Mouse (Mus musculus): ENCODE measurements around the gene Afg1l. TPM values are rescaled to one million over a fixed set of nuclear protein-coding genes. Genes with fewer than 3 reads are reported as not detected.
A peak's percentile ranks its signal among the peaks of the same experiment; 100 is the strongest.

Afg1l gene
- polyA plus RNA-seq, 1 experiment from 2014 or later = 5.9 TPM

DNA sequence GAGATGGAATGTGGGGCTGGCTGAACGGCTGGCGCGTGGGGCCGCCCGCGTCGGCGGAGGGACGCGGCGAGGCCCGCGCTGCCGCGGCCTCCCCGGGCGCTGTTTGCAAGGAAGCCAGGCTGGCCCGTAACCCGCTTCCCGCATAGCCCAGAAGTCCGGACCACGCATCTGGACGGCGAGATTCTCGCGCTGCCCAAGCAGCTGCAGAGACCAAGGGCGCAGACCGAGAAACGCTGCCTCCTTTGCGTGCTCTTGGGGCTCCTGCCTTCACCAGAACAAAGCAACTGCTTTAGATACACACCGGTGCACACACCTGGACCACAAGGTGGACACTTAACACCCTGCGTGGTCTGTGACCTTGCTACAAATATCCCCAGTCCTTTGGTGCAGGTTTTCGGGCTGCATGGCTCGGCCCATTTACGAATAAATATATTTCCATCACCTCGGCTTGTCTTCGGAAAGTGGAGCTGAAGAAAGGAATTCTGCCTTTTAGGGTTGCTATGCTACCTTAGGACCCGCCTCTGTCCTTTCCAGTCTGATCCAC lies 200.0 kb downstream of the Afg1l start:
- H3K4me3 ChIP-seq = peak overlapping the region; percentile 75
- no peaks in the 10 kb centered on the region for H3K9me3 ChIP-seq
- H3K4me1 ChIP-seq = peaks cover 27% of the 10 kb centered on the region
- H3K27ac ChIP-seq = peak overlapping the region; percentile 100
- H3K4me2 ChIP-seq = peak overlapping the region; percentile 97
- ATAC-seq (ENCODE audit: insufficient number of reproducible peaks, low FRiP score, low TSS enrichment, low read depth) = no peak
- no peaks in the 10 kb centered on the region for H3K36me3 ChIP-seq
- peak overlapping the region; percentile 78 for H3K9ac ChIP-seq
- no peaks in the 10 kb centered on the region for H3K27me3 ChIP-seq
- 1% methylated on average over 38 of the region's 38 CpGs for WGBS

DNA sequence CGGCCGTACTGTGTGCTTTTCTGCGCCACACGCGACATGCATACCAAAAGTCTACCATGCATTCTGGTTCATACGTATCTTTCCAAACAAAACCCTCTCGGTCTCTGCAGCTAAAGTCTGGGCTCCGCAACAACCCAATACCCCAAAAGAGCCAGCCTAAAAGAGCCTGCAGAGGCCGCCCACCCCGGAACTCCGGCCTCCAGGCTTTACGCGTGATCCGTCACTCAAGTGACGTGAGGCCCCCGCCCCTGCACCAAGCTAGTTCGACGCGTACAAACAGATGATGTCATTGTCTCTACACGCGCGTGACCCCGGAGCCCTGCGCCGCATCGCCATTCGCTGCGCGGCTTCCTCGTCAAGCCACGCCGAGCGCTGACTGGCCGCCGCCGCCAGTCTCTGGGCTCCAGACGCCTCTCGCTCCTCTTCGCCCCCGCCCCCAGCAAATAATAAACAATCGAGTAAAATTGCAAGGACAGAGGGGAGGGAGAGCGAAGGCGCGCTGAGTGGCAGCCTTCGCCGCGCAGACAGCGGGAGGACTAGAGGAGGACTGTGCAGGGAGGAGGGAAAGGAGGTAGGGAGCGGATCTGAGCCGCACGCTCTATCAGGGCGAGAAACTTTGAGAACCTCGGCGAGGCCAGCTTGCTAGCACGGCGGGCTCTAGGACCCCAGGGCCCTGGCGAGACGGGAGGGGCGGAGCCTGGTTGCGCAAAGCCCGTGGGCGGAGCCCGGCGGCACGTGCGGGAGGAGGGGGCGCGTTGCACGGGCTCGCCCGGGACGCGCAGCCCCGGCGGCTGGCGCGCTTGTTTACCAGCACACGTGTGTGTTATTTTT lies 200.7 kb downstream of the Afg1l start:
- Histone ChIP-seq H3K4me1 (peaks cover 28% of the 10 kb centered on the region), H3K27ac (peak overlapping the region; percentile 100), H3K4me3 (peak overlapping the region; percentile 75), H3K4me2 (peak overlapping the region; percentile 97), H3K9ac (peak overlapping the region; percentile 78), H3K27me3 (no peaks in the 10 kb centered on the region), H3K9me3 (no peaks in the 10 kb centered on the region), H3K36me3 (no peaks in the 10 kb centered on the region)
- ATAC-seq (ENCODE audit: insufficient number of reproducible peaks, low FRiP score, low TSS enrichment, low read depth) = peak; percentile 93
- under 1% methylated on average over 75 of the region's 78 CpGs for WGBS

DNA sequence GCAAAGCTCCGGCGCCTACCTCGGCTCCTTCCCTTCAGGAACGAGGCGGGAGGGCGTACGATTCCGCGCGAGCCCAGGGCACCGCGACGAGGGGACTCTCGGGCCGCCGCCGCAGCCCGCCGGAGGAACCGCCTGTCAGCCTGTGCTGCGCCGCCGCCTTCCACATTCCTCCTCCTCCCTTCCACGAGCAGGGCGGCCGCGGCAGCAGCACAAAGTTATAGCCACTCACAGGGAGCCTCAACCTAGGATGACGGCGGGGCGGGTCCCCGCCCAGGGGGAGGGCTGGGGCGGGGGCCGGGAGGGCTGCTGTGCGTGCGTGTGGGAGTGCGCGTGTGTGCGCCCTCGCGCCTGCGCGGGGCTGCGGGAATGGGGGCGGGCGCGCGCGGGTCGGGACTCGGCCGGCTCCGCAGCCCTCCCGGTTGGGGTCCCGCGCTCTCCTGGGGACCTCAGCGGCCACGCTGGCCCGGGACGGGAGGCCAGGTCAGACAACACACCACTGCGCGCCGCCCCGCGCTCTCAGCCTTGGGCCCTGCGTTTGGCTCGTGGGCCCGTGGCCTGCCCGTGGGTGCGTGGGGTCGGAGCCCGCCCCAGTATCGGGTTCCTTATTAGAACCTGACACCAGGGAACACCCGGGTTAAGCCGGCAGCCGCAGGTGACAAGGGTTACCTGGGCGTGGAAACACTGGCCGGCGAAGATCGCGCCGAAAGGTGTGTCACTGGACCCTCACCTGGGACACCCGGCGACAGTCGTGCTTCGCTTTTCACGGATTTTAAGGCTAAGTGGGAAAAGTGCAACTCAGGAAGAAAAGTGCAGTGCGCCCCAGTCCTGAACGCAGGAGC lies 201.6 kb downstream of the Afg1l start, which contains the start of gene Foxo3:
Foxo3 (minus strand) TSS at position 249 of the 839 bp plus-strand sequence.
- peaks cover 33% of the 10 kb centered on the region for H3K4me1 ChIP-seq
- H3K27me3 ChIP-seq = no peaks in the 10 kb centered on the region
- peak within 1 kb of the TSS; percentile 76 for H3K9ac ChIP-seq
- under 1% methylated on average over 71 of the region's 88 CpGs for WGBS
- no peaks in the 10 kb centered on the region for H3K36me3 ChIP-seq
- peak; percentile 81 for ATAC-seq (ENCODE audit: insufficient number of reproducible peaks, low FRiP score, low TSS enrichment, low read depth)
- peak within 1 kb of the TSS; percentile 75 for H3K4me3 ChIP-seq
- peak within 1 kb of the TSS; percentile 100 for H3K27ac ChIP-seq
- peak within 1 kb of the TSS; percentile 97 for H3K4me2 ChIP-seq
- no peaks in the 10 kb centered on the region for H3K9me3 ChIP-seq

DNA sequence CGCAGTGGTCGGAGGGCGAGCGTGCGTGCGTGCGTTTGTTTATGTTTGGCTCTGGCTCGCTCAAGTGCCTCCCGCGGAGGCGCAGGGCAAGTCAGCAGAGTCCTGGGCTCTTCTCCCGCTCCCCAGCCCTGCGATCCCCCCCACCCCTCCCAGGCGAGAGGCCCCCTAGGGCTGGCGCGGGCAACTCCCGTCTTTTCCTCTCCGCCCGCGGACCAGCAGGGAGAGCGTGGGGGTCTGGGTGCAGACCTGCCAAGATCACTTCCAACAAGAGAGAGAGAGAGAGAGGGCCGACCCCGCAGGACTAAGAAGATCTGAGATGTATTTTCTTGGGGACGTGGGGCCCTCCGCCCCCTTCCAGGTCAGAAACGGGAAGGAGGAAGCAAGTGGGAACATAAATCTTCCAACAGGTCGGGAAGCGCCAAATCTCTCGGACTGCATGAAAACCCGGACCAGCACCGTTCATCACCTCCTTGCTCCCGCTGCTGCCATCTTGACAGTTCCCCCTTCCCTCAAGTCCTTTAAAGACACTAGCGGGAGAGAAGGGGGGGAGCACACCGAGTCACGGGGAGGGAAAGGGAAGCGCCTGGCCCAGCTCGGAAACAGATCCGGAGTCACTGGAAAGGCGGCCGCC lies 202.4 kb downstream of the Afg1l start:
- WGBS = 0% methylated on average over 38 of the region's 40 CpGs
- ATAC-seq (ENCODE audit: insufficient number of reproducible peaks, low FRiP score, low TSS enrichment, low read depth) = no peak

DNA sequence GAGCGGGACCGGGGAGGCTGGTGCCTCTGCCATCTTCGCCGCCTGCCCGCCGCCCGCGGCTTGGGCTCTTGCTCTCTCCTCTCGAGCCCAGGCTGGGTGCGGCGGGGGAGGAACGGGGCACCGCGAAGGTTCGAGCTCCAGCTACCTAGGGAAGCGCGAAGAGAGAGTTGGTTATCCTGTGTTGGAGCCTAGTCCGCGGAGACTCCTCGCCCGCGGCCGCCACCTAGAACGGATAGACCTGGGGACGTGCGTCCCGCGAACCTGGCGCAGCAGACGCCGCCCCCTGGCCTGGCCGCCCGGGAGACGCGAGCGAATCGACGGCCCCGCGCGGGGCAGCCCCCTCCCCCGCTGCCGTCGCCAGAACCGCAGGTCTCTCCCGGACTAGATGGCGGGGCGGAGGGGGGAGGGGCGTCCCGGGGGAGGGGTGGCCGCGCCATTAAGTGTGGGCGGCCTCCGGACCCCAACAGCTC lies 202.9 kb downstream of the Afg1l start:
- Histone ChIP-seq H3K36me3 (no peaks in the 10 kb centered on the region), H3K9me3 (no peaks in the 10 kb centered on the region), H3K27ac (peak overlapping the region; percentile 100), H3K27me3 (no peaks in the 10 kb centered on the region), H3K4me3 (peak overlapping the region; percentile 75), H3K4me1 (peaks cover 40% of the 10 kb centered on the region), H3K9ac (peak overlapping the region; percentile 65), H3K4me2 (peak overlapping the region; percentile 97)
- 0% methylated on average over 44 of the region's 54 CpGs for WGBS
- no peak for ATAC-seq (ENCODE audit: insufficient number of reproducible peaks, low FRiP score, low TSS enrichment, low read depth)

More for the DNA sequence above, 202.4 kb downstream of the Afg1l start:
- H3K27me3 ChIP-seq = no peaks in the 10 kb centered on the region
- H3K9me3 ChIP-seq = no peaks in the 10 kb centered on the region
- H3K4me3 ChIP-seq = peak overlapping the region; percentile 75
- H3K27ac ChIP-seq = peak overlapping the region; percentile 100
- H3K9ac ChIP-seq = peak overlapping the region; percentile 65
- peak overlapping the region; percentile 97 for H3K4me2 ChIP-seq
- peaks cover 40% of the 10 kb centered on the region for H3K4me1 ChIP-seq
- H3K36me3 ChIP-seq = no peaks in the 10 kb centered on the region

DNA sequence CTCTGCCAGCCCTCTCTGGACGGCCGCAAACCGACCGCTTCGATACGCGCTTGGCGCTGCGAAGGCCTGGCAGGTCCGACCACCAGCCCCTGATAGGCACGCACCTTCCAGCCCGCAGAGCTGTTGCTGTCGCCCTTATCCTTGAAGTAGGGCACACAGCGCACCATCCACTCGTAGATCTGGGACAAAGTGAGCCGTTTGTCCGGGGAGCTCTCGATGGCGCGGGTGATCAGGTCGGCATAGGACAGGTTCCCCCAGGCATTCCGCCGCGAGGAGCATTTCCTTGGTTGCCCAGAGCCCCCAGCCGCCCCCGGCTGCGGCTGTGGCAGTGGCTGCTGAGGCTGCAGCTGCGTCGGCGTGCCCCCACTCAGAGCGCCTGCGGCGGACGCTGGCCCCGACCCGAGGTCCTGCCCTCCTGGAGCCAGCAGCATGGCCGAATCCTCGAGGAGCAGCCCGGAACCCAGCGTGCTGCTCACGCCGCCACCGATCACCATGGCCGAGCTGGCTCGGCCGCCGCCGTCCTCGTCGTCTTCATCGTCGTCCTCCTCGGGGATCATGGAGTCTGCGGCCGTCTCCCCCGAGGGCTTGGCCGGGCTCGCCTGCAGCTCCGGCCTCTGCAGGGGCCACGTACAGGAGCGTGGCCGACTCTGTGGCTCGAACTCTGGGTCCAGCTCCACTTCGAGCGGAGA lies 203.5 kb downstream of the Afg1l start:
- no peaks in the 10 kb centered on the region for H3K9me3 ChIP-seq
- peaks cover 42% of the 10 kb centered on the region for H3K4me1 ChIP-seq

DNA sequence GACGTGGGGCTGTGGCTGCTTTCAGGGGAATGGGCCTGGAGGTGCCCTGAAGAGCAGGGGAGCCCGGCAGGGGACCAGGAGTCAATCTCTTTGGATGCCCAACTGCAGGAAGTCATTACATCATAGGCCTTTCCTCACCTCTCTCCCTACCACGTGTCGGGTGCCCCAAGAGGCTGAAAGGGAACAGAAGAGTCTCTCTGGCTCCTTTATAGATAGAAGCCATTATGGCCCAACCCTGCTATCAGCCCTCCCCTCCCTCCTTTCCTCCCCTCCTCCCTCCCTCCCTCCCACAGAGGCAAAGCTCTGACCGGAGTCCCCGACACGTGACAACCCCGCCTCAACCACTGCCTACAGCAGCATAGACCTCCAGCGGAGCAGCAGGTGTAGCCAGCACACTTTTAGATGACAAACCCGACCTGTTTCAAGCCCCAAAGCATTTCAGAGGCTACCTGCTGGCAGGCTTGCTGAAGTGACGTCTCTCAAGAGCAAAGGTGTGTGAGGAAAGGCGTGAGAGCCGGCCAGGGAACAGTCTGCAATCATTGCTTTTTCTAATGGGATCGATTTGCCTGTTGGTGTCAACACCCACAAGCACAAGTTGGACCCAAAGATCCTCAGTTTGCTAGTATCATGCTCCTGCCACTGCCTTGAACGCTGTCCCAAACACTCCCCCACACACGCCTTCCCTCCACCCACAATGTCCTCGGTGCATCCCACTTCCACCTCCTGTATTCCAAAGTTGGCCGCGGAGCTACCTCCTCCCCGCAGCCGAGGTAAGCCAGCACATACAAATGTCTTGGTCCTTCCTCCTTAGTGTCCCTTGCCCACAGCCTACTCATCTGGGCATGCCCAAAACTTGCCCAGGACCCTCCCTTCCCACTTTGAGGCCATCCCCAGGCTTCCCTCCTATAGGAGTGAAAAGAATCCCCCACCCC lies 204.3 kb downstream of the Afg1l start:
- peak overlapping the region; percentile 75 for H3K4me3 ChIP-seq
- H3K4me2 ChIP-seq = peak overlapping the region; percentile 97
- H3K9ac ChIP-seq = peak overlapping the region; percentile 65
- H3K27ac ChIP-seq = no peak overlapping the region
- peaks cover 7% of the 10 kb centered on the region; the same call in 1 of the 2 replicates for H3K36me3 ChIP-seq
- 13% methylated on average over 21 of the region's 21 CpGs for WGBS
- no peaks in the 10 kb centered on the region for H3K9me3 ChIP-seq
- H3K4me1 ChIP-seq = peaks cover 48% of the 10 kb centered on the region
- no peak for ATAC-seq (ENCODE audit: insufficient number of reproducible peaks, low FRiP score, low TSS enrichment, low read depth)
- H3K27me3 ChIP-seq = no peaks in the 10 kb centered on the region

More for the DNA sequence above, 203.5 kb downstream of the Afg1l start:
- Histone ChIP-seq H3K9ac (peak overlapping the region; percentile 65), H3K4me3 (peak overlapping the region; percentile 75), H3K4me2 (peak overlapping the region; percentile 97), H3K27me3 (no peaks in the 10 kb centered on the region), H3K27ac (peak overlapping the region; percentile 100), H3K36me3 (0 out of 2 replicates have a peak, but pooled peaks cover under 1% of the 10 kb centered on the region)
- WGBS = 2% methylated on average over 65 of the region's 65 CpGs
- no peak for ATAC-seq (ENCODE audit: insufficient number of reproducible peaks, low FRiP score, low TSS enrichment, low read depth)

DNA sequence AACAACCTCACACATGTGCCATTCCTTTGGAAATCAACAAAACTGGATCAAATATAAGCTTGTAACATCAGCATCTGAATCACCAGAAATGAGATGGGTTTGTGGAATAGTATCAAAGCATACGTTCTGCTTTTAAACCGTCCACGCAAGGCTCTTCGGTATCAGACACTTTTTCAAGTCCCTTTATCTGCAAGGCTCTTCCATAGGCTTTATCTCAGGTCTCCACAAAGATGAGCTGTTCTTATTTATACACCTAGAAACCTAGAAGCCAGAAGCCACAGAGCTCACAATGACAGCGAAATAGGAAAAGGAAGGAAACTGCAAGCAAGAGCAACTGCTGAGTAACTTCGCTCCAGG lies 205.0 kb downstream of the Afg1l start:
- no peak overlapping the region for H3K27ac ChIP-seq
- 73% methylated on average over 6 of the region's 6 CpGs for WGBS
- no peaks in the 10 kb centered on the region for H3K27me3 ChIP-seq
- H3K36me3 ChIP-seq = peaks cover 10% of the 10 kb centered on the region; the same call in 1 of the 2 replicates
- H3K4me2 ChIP-seq = peak overlapping the region; percentile 97
- H3K4me3 ChIP-seq = peak overlapping the region; percentile 75
- H3K9me3 ChIP-seq = no peaks in the 10 kb centered on the region
- H3K4me1 ChIP-seq = peaks cover 43% of the 10 kb centered on the region
- ATAC-seq (ENCODE audit: insufficient number of reproducible peaks, low FRiP score, low TSS enrichment, low read depth) = no peak
- H3K9ac ChIP-seq = no peak overlapping the region

DNA sequence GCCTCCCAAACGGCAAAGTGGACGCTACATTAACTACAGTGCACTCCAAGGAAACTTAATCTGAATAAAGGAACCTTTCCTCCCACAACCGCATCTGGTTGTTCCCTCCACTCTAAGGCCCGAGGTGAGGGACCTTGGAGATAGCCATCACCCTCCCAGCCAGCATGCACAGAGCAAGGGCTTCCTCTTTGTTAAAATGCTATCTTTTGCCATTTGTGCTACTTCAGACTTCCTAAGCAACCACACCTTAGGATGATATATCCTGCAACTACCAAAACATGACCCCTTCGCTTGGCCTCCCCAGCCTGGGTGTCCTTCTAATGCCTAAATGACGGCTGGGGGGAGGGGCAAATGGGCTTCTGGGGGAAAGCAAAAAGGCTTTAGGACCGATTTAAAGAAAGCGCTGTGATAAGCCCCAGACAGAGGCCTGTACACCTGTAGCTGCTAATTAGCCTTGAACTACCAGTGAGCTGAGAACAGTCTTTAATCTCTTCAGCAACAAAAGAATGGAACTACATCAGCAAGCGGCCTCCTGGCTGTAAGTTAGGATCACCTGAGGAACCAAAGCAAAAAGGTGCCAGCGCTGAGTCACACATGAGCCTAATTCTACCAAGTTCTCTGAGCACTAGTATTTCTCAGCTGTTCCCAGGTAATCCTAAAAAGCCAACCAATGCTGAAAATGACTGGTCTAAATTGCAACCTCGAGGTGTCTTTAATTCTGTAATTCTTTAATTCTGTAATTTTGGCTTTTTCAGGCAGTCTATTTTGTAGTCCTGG lies 206.7 kb downstream of the Afg1l start:
- no peak overlapping the region for H3K4me3 ChIP-seq
- no peaks in the 10 kb centered on the region for H3K27me3 ChIP-seq
- peaks cover 16% of the 10 kb centered on the region for H3K36me3 ChIP-seq
- peaks cover 41% of the 10 kb centered on the region for H3K4me1 ChIP-seq
- no peak overlapping the region for H3K9ac ChIP-seq
- no peak overlapping the region for H3K4me2 ChIP-seq
- WGBS = 60% methylated on average over 11 of the region's 11 CpGs
- H3K27ac ChIP-seq = no peak overlapping the region
- no peaks in the 10 kb centered on the region for H3K9me3 ChIP-seq
- ATAC-seq (ENCODE audit: insufficient number of reproducible peaks, low FRiP score, low TSS enrichment, low read depth) = no peak

Measured in limb, embryonic 15.5 days (tissue).